Mouse (Mus musculus) layer of hippocampus, postnatal 14 days (tissue): Measurements from ENCODE around the gene Zkscan5. TPM values are rescaled to one million over a fixed set of nuclear protein-coding genes. Genes with fewer than 3 reads are reported as not detected.
"Not testable (repeated sequence)": the region's sequence is repeated elsewhere in the genome, so short reads cannot be mapped to it uniquely, and the experiment has no call there.

Experiments used
- DNase-seq, 2 experiments: peaks; one replicate each; pipeline ENCODE4 v3.0.0; 2021 to 2022; ENCODE audit warnings: low spot score in 2 of 2, mixed read lengths in 1 of 2
- total RNA-seq, 2 experiments: library from RNA; stranded (reverse); gene quantifications; 2 replicates each; pipeline ENCODE4 v1.2.3; 2021

The Zkscan5 gene
- total RNA-seq, 2 experiments from 2014 or later: 11.9 to 12.7 TPM

DNA sequence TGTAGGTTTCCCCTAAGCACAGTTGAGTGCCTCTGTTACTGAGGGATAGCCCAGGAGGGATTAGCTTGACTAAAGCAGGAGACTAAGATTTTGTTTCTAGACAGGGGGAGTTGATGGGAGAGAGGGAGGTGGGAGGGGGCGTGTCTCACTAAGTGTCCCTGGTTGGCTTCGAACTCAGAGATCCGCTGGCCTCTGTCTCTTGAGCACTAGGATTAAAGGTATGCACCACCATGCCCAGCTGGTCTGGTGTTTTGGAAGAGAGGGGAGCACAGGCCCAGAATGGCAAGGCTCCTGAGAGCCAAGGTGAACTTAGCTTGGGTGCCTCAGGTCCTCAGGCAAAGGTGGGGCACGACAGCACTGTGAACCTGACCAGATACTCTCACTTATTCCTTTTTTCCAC lies 7.0 kb downstream of the Zkscan5 start:
- DNase-seq: no peak

- DNase-seq: no peak
These were observed 7.9 kb downstream of the Zkscan5 start for GRCm38 (mm10) chr5:145212216-145212615.

- no peak for DNase-seq
These were observed 9.1 kb downstream of the Zkscan5 start for GRCm38 (mm10) chr5:145213505-145213904.

DNA sequence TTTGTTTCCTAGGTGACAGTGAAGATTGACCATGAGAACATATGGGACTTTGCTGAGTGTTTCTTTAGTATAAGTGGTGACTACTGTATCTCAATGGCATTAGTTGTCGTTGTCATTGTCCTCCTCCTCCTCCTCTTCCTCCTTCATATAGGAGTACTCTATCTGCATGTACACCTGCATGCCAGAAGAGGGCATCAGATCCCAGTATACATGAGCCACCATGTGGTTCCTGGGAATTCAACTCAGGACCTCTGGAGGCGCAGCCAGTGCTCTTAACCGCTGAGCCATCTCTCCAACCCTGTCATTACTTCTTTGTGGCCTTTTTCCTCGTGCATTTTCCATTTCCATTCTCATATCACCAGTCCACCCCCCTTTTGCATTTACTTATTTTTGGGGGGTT lies 10.3 kb downstream of the Zkscan5 start:
- no peak for DNase-seq

GRCm38 (mm10) chr5:145217746-145218145 lies 13.4 kb downstream of the Zkscan5 start:
- no peak for DNase-seq

DNA sequence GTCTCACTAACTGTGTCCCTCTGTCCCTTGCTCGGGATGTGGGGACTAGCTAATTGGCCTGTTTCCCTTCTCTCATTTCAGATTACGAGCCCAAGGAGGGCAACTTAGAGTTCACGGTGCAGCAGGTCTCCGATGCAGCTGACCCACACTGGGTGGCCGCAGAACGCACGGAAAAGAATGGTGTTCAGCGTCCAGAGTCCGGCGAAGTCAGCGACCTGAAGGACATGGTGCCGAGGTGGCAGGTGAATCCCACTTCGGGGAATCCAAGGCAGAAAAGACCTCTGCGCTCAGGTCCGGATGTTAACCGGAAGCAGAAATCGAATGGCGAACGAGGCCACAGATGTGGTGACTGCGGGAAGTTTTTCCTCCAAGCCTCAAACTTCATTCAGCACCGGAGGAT lies 13.8 kb downstream of the Zkscan5 start:
- DNase-seq: no peak

DNA sequence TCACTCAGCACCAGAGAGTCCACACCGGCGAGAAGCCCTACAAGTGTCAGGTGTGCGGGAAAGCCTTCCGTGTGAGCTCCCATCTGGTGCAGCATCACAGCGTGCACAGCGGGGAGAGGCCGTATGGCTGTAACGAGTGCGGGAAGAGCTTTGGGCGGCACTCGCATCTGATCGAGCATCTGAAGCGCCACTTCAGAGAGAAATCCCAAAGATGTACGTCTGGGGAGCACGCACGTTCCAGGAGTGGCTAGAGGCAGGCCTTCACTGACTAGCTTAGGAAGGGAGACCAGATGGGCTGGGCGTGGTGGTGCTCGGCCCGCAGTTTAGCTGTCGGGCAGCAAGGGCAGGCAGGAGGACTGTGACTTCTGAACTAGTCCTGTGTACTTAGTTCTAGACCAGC lies 14.3 kb downstream of the Zkscan5 start:
- DNase-seq: no peak

- no peak for DNase-seq
These were observed 15.6 kb downstream of the Zkscan5 start for GRCm38 (mm10) chr5:145219981-145220380.

DNA sequence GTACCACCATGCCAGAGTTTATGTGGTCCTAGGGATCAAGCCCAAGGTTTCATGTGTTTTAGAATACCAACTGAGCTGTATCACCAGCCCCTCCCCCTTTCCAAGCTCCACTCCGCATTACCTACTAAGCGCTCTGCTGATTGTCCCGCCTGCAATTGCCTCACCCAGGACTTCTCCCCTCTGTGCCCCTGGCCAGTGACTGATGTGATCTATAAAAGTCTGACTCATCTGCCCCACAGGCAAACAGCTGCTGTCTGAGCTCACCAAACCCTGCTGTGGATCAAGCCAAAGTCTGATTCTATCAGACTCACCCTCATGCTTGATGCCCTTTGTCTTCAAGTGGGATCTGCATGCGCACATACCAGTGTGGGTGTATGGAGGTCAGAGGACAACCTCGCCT lies 18.5 kb downstream of the Zkscan5 start:
- DNase-seq: no peak

GRCm38 (mm10) chr5:145223395-145223794 lies 19.0 kb downstream of the Zkscan5 start:
- no peak for DNase-seq

DNA sequence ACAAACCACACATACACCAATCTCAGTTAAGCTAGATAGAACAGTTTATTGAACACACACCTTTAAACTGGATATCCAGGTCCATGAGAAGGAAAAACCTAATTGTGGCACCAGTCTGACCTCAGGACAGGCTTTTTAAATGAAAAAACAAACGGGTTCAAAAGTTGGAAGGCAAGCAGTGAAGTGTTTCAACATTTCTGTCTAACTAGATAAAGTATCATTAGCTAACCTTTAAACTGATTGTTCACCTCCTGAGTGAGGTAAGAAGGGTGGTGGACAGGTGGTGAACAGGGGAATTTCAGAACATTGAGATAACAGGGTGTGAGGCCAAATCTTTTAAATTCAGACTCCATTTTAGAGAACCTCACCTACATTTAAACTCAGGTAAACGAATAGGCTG lies 22.1 kb downstream of the Zkscan5 start:
- no peak for DNase-seq

DNA sequence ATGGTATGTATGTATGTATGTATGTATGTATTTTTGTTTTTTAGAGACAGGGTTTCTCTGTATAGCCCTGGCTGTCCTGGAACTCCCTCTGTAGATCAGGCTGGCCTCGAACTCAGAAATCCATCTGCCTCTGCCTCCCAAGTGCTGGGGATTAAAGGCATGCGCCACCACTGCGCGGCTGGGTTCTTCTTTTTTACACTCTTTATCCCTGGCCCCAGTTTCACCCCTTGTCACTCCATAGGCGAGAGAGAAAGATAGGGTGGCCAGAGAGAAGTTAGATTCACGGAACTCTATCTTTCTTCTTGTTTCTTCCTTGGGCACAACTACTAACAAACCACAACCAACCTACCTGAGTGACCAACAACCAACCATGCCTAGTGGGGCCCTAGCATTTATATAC lies 24.9 kb downstream of the Zkscan5 start:
- not testable (repeated sequence) for DNase-seq

DNA sequence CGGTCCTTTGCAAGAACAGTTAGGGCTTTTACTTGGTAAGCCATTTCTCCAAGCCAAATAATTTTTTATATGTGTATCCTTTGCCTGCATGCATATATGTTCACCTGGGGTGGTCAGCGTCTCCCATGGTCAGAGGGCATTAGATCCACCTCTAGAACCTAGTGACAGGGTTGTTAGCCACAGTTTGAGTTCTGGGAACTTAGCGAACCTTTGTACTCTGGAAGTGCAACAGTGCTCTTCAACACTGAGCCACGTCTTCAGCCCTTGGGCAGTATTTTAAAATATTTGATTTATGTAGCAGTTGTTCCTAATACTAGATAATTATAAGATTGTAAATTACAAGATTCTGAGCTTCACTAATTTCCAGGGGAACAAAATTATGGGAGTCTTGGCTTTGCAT lies 26.3 kb downstream of the Zkscan5 start:
- DNase-seq: no peak

GRCm38 (mm10) chr5:145231367-145231871 lies 27.1 kb downstream of the Zkscan5 start, which contains the start of gene Zfp655:
Gene Zfp655, plus strand, starts transcription at chr5:145231715.
- peak; percentile 97 to 98 for DNase-seq

DNA sequence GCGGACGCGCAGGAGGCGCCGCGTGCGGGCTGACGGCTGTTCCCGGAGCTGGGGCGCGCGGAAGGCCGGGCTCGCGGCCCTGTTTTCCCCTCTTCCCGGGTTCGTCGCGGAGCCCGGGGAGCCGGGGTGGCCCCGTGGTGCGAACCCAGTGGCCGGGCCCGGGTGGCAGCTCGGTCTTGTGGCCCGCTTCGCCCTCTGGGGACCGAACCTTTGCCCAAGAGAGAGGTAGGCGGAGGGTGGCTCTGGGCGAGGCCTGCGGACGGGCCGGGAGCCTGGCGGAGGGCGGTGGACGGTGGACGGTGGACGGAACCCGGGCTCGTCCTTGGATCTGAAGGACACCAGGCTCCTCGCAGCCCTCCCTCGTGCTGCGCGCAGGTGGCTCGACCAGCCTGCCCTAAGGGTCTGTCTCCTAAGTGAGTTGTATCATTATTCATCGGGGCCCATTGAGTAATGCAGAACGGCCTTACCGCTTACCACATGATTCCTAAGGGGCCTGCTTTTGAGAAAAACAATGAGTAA lies 27.6 kb downstream of the Zkscan5 start:
- DNase-seq: peak in 1 of 2 experiments; percentile 12

DNA sequence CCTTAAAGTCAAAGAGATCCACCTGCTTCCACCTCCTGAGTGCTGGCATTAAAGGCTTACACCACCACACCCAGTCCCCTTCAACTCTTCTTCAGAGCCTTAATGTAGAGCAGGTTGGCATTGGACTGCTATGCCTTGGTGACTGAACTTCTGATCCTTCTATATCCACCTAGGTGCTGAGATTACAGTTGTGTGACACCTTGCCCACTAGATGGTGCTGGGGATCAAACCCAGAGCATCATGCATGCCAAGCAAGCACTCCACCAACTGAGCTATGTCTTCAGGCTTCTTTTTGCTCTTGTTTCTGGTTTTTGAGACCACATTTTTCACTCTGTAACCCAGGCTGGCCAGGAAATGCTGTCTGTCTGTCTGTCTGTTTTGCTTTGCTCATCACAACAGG lies 30.3 kb downstream of the Zkscan5 start:
- DNase-seq: no peak

DNA sequence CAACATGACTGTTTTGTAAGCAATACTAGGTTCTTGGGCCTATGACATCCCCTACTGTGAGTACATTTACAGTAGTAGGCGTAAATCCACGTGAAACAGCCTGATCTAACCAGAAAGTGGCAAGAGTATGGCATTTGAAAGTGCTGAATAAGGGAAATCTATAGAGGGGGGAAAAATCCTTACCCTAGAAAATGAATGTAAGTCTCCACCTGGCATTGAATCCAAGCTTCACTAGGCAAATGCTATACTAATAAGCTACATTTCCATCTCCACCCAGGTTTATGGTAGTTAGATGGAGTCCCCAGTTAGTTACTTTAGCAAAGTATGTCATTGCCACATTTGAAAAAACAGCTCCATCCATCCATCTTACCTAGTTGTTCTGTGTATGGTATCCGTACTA lies 45.2 kb downstream of the Zkscan5 start:
- DNase-seq: no peak

Other genes starting within 250 kb of the Zkscan5 start
- 10 to 100 TPM; 39.0 to 39.7 TPM for gene Smurf1, start 238.7 kb upstream of the Zkscan5 start, total RNA-seq
- not detected for gene Gm4871, start 171.8 kb upstream of the Zkscan5 start, total RNA-seq
- not detected for gene 1700018F24Rik, start 161.6 kb upstream of the Zkscan5 start, total RNA-seq
- gene Arpc1a, start 120.7 kb upstream of the Zkscan5 start, total RNA-seq: 100 to 1,000 TPM; 226 to 230 TPM
- not detected for gene Kpna7, start 120.5 kb upstream of the Zkscan5 start, total RNA-seq
- 10 to 100 TPM; 41.3 to 48.7 TPM for gene Arpc1b, start 90.3 kb upstream of the Zkscan5 start, total RNA-seq
- 100 to 1,000 TPM in 1 of 2 experiments, 10 to 100 TPM in 1; 99.5 to 114 TPM for gene Pdap1, start 64.3 kb upstream of the Zkscan5 start, total RNA-seq
- 10 to 100 TPM; 78.1 to 85.5 TPM for gene Bud31, start 64.2 kb upstream of the Zkscan5 start, total RNA-seq
- gene Ptcd1, start 37.5 kb upstream of the Zkscan5 start, total RNA-seq: 10 to 100 TPM; 14.1 to 15.2 TPM
- 10 to 100 TPM; 27.6 to 28.4 TPM for gene Cpsf4, start 37.3 kb upstream of the Zkscan5 start, total RNA-seq
- gene Atp5j2, start 12.5 kb upstream of the Zkscan5 start, total RNA-seq: 100 to 1,000 TPM; 292 to 295 TPM
- 1 to 10 TPM; 9.0 to 9.8 TPM for gene Zkscan14, start 2.7 kb upstream of the Zkscan5 start, total RNA-seq
- gene Zfp655, start 27.2 kb downstream of the Zkscan5 start, total RNA-seq: 10 to 100 TPM; 25.0 to 25.2 TPM
- gene Zscan25, start 75.9 kb downstream of the Zkscan5 start, total RNA-seq: 10 to 100 TPM; 14.8 to 19.6 TPM
- not detected for gene Cyp3a57, start 140.7 kb downstream of the Zkscan5 start, total RNA-seq